Mouse (Mus musculus) thymus, adult 2 months (tissue): ENCODE measurements around the gene Kif2a. TPM values are rescaled to one million over a fixed set of nuclear protein-coding genes. Genes with fewer than 3 reads are reported as not detected.

Source experiments
- DNase-seq: peaks from one replicate; pipeline ENCODE4 v3.0.0; 2021
- H3K27ac ChIP-seq: fragments of 200-500 bp; 2 replicates; pipeline ENCODE4 v1.5.1; 2012; ENCODE audit warnings: low read length, control low read depth; ENCODE audit not compliant: control insufficient read depth, insufficient read depth
- H3K27me3 ChIP-seq: fragments of 200-500 bp; 2 replicates; pipeline ENCODE4 v1.6.1; 2012; ENCODE audit warnings: mild to moderate bottlenecking, low read length, moderate library complexity, mixed read lengths; ENCODE audit not compliant: control insufficient read depth, insufficient read depth
- H3K36me3 ChIP-seq: fragments of 200-500 bp; 2 replicates; pipeline ENCODE4 v1.6.1; 2012; ENCODE audit warnings: mild to moderate bottlenecking, low read length, moderate library complexity; ENCODE audit not compliant: control insufficient read depth, insufficient read depth
- H3K4me1 ChIP-seq: fragments of 200-500 bp; replicated peaks from 2 replicates; pipeline ENCODE4 v1.6.1; 2012; ENCODE audit warnings: low read length; ENCODE audit not compliant: control insufficient read depth, insufficient read depth
- H3K4me3 ChIP-seq: fragments of 200-500 bp; 2 replicates; pipeline ENCODE4 v1.5.1; 2012; ENCODE audit warnings: mild to moderate bottlenecking, low read length, control low read depth, moderate library complexity; ENCODE audit not compliant: control insufficient read depth, insufficient read depth
- CTCF ChIP-seq: fragments of 200-500 bp; IDR thresholded peaks from 2 replicates; pipeline ENCODE4 v1.5.1; 2012; ENCODE audit warnings: mild to moderate bottlenecking, control low read depth, low read length, moderate library complexity, borderline replicate concordance; ENCODE audit not compliant: control insufficient read depth, poor library complexity, insufficient read depth; ENCODE audit errors: extremely low read depth
- POLR2A ChIP-seq: fragments of 200-500 bp; IDR thresholded peaks from 2 replicates; pipeline ENCODE4 v1.6.1; 2012; ENCODE audit warnings: mild to moderate bottlenecking, low read length, control low read depth, moderate library complexity; ENCODE audit not compliant: control insufficient read depth, poor library complexity, insufficient read depth; ENCODE audit errors: extremely low read depth
- WGBS: fragments of 180-500 bp; shearing (Covaris S2); methylation state at CpG from one replicate; pipeline ENCODE4 v1.1.7; 2018; 5-methylcytosine and 5-hydroxymethylcytosine counted together
- polyA plus RNA-seq: library from polyadenylated mRNA; depleted of rRNA; stranded (reverse); fragments of >200 nt; gene quantifications from 2 replicates; pipeline ENCODE4 v1.2.3, GENCODE M21; 2012

Kif2a gene
- polyA plus RNA-seq, 1 experiment: 3.7 TPM

GRCm38 (mm10) chr13:106958286-106958685 is 63.6 kb downstream of the Kif2a start:
- Histone ChIP-seq H3K36me3 (peaks cover 49% of the 10 kb centered on the region), H3K27ac (no peak overlapping the region), H3K27me3 (no peaks in the 10 kb centered on the region), H3K4me3 (no peak overlapping the region), H3K4me1 (no peaks in the 10 kb centered on the region)
- TF ChIP-seq POLR2A: no peak
- TF ChIP-seq CTCF: no peak
- WGBS: 97% methylated on average over 3 of the region's 3 CpGs
- DNase-seq: no peak

- no peak for TF ChIP-seq CTCF
- no peak for TF ChIP-seq POLR2A
- DNase-seq: no peak
- 96% methylated on average over 4 of the region's 4 CpGs for WGBS
- Histone ChIP-seq H3K36me3 (peaks cover 46% of the 10 kb centered on the region), H3K4me1 (no peaks in the 10 kb centered on the region), H3K27ac (no peak overlapping the region), H3K27me3 (no peaks in the 10 kb centered on the region), H3K4me3 (no peak overlapping the region)
These were observed 64.4 kb downstream of the Kif2a start for GRCm38 (mm10) chr13:106957554-106957953.

GRCm38 (mm10) chr13:106954880-106955279 is 67.0 kb downstream of the Kif2a start:
- H3K36me3 ChIP-seq: peaks cover 37% of the 10 kb centered on the region
- WGBS: 99% methylated on average over 3 of the region's 3 CpGs
- H3K4me1 ChIP-seq: no peaks in the 10 kb centered on the region
- no peaks in the 10 kb centered on the region for H3K27me3 ChIP-seq
- no peak overlapping the region for H3K4me3 ChIP-seq
- TF ChIP-seq CTCF: no peak
- TF ChIP-seq POLR2A: no peak
- no peak for DNase-seq
- H3K27ac ChIP-seq: no peak overlapping the region

GRCm38 (mm10) chr13:106947583-106947982 is 74.3 kb downstream of the Kif2a start:
- peak overlapping the region; percentile 95 for H3K4me3 ChIP-seq
- no peak for TF ChIP-seq POLR2A
- TF ChIP-seq CTCF: no peak
- H3K27ac ChIP-seq: no peak overlapping the region
- no peaks in the 10 kb centered on the region for H3K27me3 ChIP-seq
- H3K4me1 ChIP-seq: 0 out of 2 replicates have a peak, but pooled peaks cover 2% of the 10 kb centered on the region
- DNase-seq: no peak
- 4% methylated on average over 6 of the region's 6 CpGs for WGBS
- peaks cover 10% of the 10 kb centered on the region for H3K36me3 ChIP-seq

- Histone ChIP-seq H3K27me3 (no peaks in the 10 kb centered on the region), H3K4me3 (peak within 1 kb of the TSS; percentile 95), H3K36me3 (peaks cover 3% of the 10 kb centered on the region), H3K4me1 (0 out of 2 replicates have a peak, but pooled peaks cover 2% of the 10 kb centered on the region), H3K27ac (no peak within 1 kb of the TSS)
- DNase-seq: peak; percentile 94
- TF ChIP-seq CTCF: peak; percentile 39; the same call in 1 of the 2 replicates
- TF ChIP-seq POLR2A: no peak
- under 1% methylated on average over 67 of the region's 68 CpGs for WGBS
These were observed 75.1 kb downstream of the Kif2a start, which contains the start of gene Dimt1 for GRCm38 (mm10) chr13:106946594-106947540. TSS of gene Dimt1 (plus strand) at chr13:106947127.

GRCm38 (mm10) chr13:106945518-106945917 is 76.4 kb downstream of the Kif2a start:
- H3K36me3 ChIP-seq: no peaks in the 10 kb centered on the region
- no peak overlapping the region for H3K4me3 ChIP-seq
- whole genome bisulfite sequencing: 71% methylated on average over 9 of the region's 9 CpGs
- H3K27ac ChIP-seq: no peak overlapping the region
- no peak for DNase-seq
- TF ChIP-seq CTCF: no peak
- no peak for TF ChIP-seq POLR2A
- H3K4me1 ChIP-seq: 0 out of 2 replicates have a peak, but pooled peaks cover 2% of the 10 kb centered on the region
- no peaks in the 10 kb centered on the region for H3K27me3 ChIP-seq

GRCm38 (mm10) chr13:106942721-106943120 is 79.2 kb downstream of the Kif2a start:
- H3K4me1 ChIP-seq: 0 out of 2 replicates have a peak, but pooled peaks cover 2% of the 10 kb centered on the region
- WGBS: 91% methylated on average over 1 of the region's 1 CpGs
- no peak for TF ChIP-seq POLR2A
- no peak for TF ChIP-seq CTCF

More at GRCm38 (mm10) chr13:106942721-106943120, 79.2 kb downstream of the Kif2a start:
- Histone ChIP-seq H3K27ac (no peak overlapping the region), H3K4me3 (no peak overlapping the region), H3K36me3 (no peaks in the 10 kb centered on the region), H3K27me3 (no peaks in the 10 kb centered on the region)
- DNase-seq: no peak
